9 mouse cellular contexts compared by ENCODE assay signal in genomic region chr2:29249852-29250251, GRCm38 (mm10). TPM values are rescaled to one million over a fixed set of nuclear protein-coding genes. Genes with fewer than 3 reads are reported as not detected.
DNase-seq lines count a peak whose midpoint lies in the region; ATAC-seq and TF ChIP-seq lines count a peak whose summit lies in the region.
"Had no signal": no experiment of that assay in that cellular context is flagged by ENCODE, and none has a peak within 500 bp of the region (broad histone marks: within the 10 kb centered on the region; RNA-seq: fewer than 3 reads in every experiment).

No protein-coding gene starts in this region.

- H3K9me3 ChIP-seq in lung, embryonic 14.5 days (ENCODE audit: low read depth, low read length), result no peaks in the 10 kb centered on the region
- H3K9me3 ChIP-seq in forebrain, embryonic 14.5 days (replicated peaks; ENCODE audit: control insufficient read depth, low read length), result no peaks in the 10 kb centered on the region
- no peaks in the 10 kb centered on the region for H3K9me3 ChIP-seq in limb, embryonic 13.5 days
- H3K9me3 ChIP-seq in stomach, embryonic 15.5 days, result no peaks in the 10 kb centered on the region
- H3K9me3 ChIP-seq: liver, embryonic 15.5 days had no signal

- WGBS in lung, embryonic 14.5 days, result 2% methylated on average over 10 of the region's 10 CpGs
- WGBS in forebrain, embryonic 14.5 days, result 5% methylated on average over 10 of the region's 10 CpGs
- WGBS in limb, embryonic 13.5 days, result 2% methylated on average over 10 of the region's 10 CpGs
- WGBS in stomach, embryonic 15.5 days, result 4% methylated on average over 10 of the region's 10 CpGs

- peak overlapping the region; percentile 58; the same call in 1 of the 2 replicates for H3K4me3 ChIP-seq in lung, embryonic 14.5 days (ENCODE audit: low read depth, low read length)
- peak overlapping the region; percentile 71 for H3K4me3 ChIP-seq in forebrain, embryonic 14.5 days (ENCODE audit: low read depth, low read length)
- H3K4me3 ChIP-seq in limb, embryonic 13.5 days, result peak overlapping the region; percentile 66
- peak overlapping the region; percentile 59 for H3K4me3 ChIP-seq in stomach, embryonic 15.5 days (replicated peaks)

- no peaks in the 10 kb centered on the region for H3K36me3 ChIP-seq in lung, embryonic 14.5 days (ENCODE audit: insufficient read depth)
- no peaks in the 10 kb centered on the region for H3K36me3 ChIP-seq in forebrain, embryonic 14.5 days (ENCODE audit: control insufficient read depth, insufficient read depth, low read length)
- H3K36me3 ChIP-seq in limb, embryonic 13.5 days, result no peaks in the 10 kb centered on the region
- H3K36me3 ChIP-seq in stomach, embryonic 15.5 days, result no peaks in the 10 kb centered on the region
- H3K36me3 ChIP-seq: liver, embryonic 15.5 days had no signal

- ATAC-seq in lung, embryonic 14.5 days (ENCODE audit: insufficient read depth), result no peak
- ATAC-seq in forebrain, embryonic 14.5 days, result no peak
- ATAC-seq in limb, embryonic 13.5 days (ENCODE audit: low FRiP score, low read depth), result no peak
- ATAC-seq in stomach, embryonic 15.5 days (ENCODE audit: insufficient read depth, low FRiP score, low read depth), result no peak

- H3K4me1 ChIP-seq in lung, embryonic 14.5 days (ENCODE audit: insufficient read depth), result no peaks in the 10 kb centered on the region
- peaks cover 35% of the 10 kb centered on the region for H3K4me1 ChIP-seq in forebrain, embryonic 14.5 days (ENCODE audit: control insufficient read depth, insufficient read depth, low read length)
- peaks cover 43% of the 10 kb centered on the region for H3K4me1 ChIP-seq in limb, embryonic 13.5 days
- H3K4me1 ChIP-seq in stomach, embryonic 15.5 days, result peaks cover 28% of the 10 kb centered on the region

- TF ChIP-seq CTCF in lung, embryonic 14.5 days (IDR thresholded peaks at IDR 0.05; ENCODE audit: low read depth), result no peak

- DNase-seq in lung, embryonic 14.5 days, result no peak
- no peak for DNase-seq in lung, postnatal 36 days
- no peak for DNase-seq in forebrain, embryonic 14.5 days (ENCODE audit: low spot score)
- DNase-seq in layer of hippocampus, postnatal 14 days (ENCODE audit: low spot score in 2 of 2), result no peak
- no peak for DNase-seq in right cerebral cortex, postnatal 14 days
- DNase-seq: right cerebral cortex, adult 18-20 months had no signal

- H3K27ac ChIP-seq in lung, embryonic 14.5 days (ENCODE audit: low read depth), result no peak overlapping the region
- H3K27ac ChIP-seq in forebrain, embryonic 14.5 days (ENCODE audit: low read depth, low read length), result peak overlapping the region; percentile 90; the same call in 1 of the 2 replicates
- no peak overlapping the region for H3K27ac ChIP-seq in limb, embryonic 13.5 days
- H3K27ac ChIP-seq in stomach, embryonic 15.5 days, result no peak overlapping the region
- H3K27ac ChIP-seq: liver, embryonic 15.5 days had no signal

- peak overlapping the region; percentile 99 for H3K4me2 ChIP-seq in lung, embryonic 14.5 days
- peak overlapping the region; percentile 98 for H3K4me2 ChIP-seq in forebrain, embryonic 14.5 days (ENCODE audit: low read length)
- H3K4me2 ChIP-seq in limb, embryonic 13.5 days (replicated peaks), result peak overlapping the region; percentile 99
- peak overlapping the region; percentile 97 for H3K4me2 ChIP-seq in stomach, embryonic 15.5 days
- H3K4me2 ChIP-seq: liver, embryonic 15.5 days had no signal

- H3K27me3 ChIP-seq in lung, embryonic 14.5 days (ENCODE audit: insufficient read depth, low read length), result peaks cover 71% of the 10 kb centered on the region
- peaks cover 24% of the 10 kb centered on the region for H3K27me3 ChIP-seq in forebrain, embryonic 14.5 days (replicated peaks; ENCODE audit: control insufficient read depth, insufficient read depth, low read length)
- H3K27me3 ChIP-seq in limb, embryonic 13.5 days, result peaks cover 99% of the 10 kb centered on the region
- peaks cover 72% of the 10 kb centered on the region for H3K27me3 ChIP-seq in stomach, embryonic 15.5 days (replicated peaks)

- H3K9ac ChIP-seq in lung, embryonic 14.5 days, result no peak overlapping the region
- peak overlapping the region; percentile 77 for H3K9ac ChIP-seq in forebrain, embryonic 14.5 days (ENCODE audit: low read length)
- no peak overlapping the region for H3K9ac ChIP-seq in limb, embryonic 13.5 days
- no peak overlapping the region for H3K9ac ChIP-seq in stomach, embryonic 15.5 days
- H3K9ac ChIP-seq: liver, embryonic 15.5 days had no signal

RNA-seq across cellular contexts. Expression of gene Ntng2, which starts 3.0 kb away (rescaled TPM):
- polyA plus RNA-seq in lung, embryonic 14.5 days (2014; fragmentation: Nextera tagmentation; extraction: Ambion mirVana), result 0.46 and 0.99 TPM in 2 replicates
- 6.6 and 8.8 TPM in 2 replicates for polyA plus RNA-seq in forebrain, embryonic 14.5 days (2014; fragmentation: Nextera tagmentation; extraction: Ambion mirVana)
- polyA plus RNA-seq in limb, embryonic 13.5 days (2015; fragmentation: Nextera tagmentation; extraction: Ambion mirVana), result 0.31 and 0.50 TPM in 2 replicates
- polyA plus RNA-seq in stomach, embryonic 15.5 days (2015; fragmentation: Nextera tagmentation; extraction: Ambion mirVana), result 0.63 and 0.71 TPM in 2 replicates
- total RNA-seq in layer of hippocampus, postnatal 14 days (2021), result 100 to 1,000 TPM; 106 to 115 TPM
